Mouse (Mus musculus): ENCODE results near the gene Cylc1.

The Cylc1 gene

GRCm38 (mm10) chrX:111110118-111110517 lies at the start of gene Cylc1:
Gene Cylc1, plus strand, starts transcription at chrX:111110418.
- DNase-seq (ENCODE audit: low spot score), result no peak

GRCm38 (mm10) chrX:111078680-111079079 lies 31.5 kb upstream of the Cylc1 start:
- no peak for DNase-seq (ENCODE audit: low spot score)

- no peak for DNase-seq (ENCODE audit: low spot score)
Measured at GRCm38 (mm10) chrX:111168040-111168439, 57.8 kb downstream of the Cylc1 start, which contains the start of gene Gm10112. Gene Gm10112, plus strand, starts transcription at chrX:111168340.

All from MN1 (cell line).